Mouse (Mus musculus) cerebellum, adult 9-10 months (tissue): ENCODE results near the gene Hoxa10.
A peak's percentile ranks its signal among the peaks of the same experiment; 100 is the strongest.

Source experiments
- DNase-seq: peaks from one replicate; pipeline ENCODE4 v3.0.0; 2022

Gene Hoxa10

GRCm38 (mm10) chr6:52229558-52230416 lies 10.9 kb downstream of the Hoxa10 start:
- no peak for DNase-seq

- no peak for DNase-seq
Measured at GRCm38 (mm10) chr6:52228475-52229465, 11.9 kb downstream of the Hoxa10 start.

- DNase-seq: no peak
Measured at GRCm38 (mm10) chr6:52227470-52228222, 13.0 kb downstream of the Hoxa10 start.

- no peak for DNase-seq
Measured at GRCm38 (mm10) chr6:52226569-52227257, 13.9 kb downstream of the Hoxa10 start.

GRCm38 (mm10) chr6:52225612-52226568 lies 14.8 kb downstream of the Hoxa10 start:
- no peak for DNase-seq

GRCm38 (mm10) chr6:52224895-52225611 lies 15.6 kb downstream of the Hoxa10 start:
- no peak for DNase-seq

GRCm38 (mm10) chr6:52223939-52224760 lies 16.5 kb downstream of the Hoxa10 start:
- no peak for DNase-seq

GRCm38 (mm10) chr6:52222729-52223128 lies 17.9 kb downstream of the Hoxa10 start:
- DNase-seq: no peak

- DNase-seq: no peak
Measured at GRCm38 (mm10) chr6:52221993-52222685, 18.5 kb downstream of the Hoxa10 start.

GRCm38 (mm10) chr6:52221337-52221992 lies 19.2 kb downstream of the Hoxa10 start, which contains the start of gene Hoxa7:
TSS of gene Hoxa7 (minus strand) at chr6:52221854.
- DNase-seq: peak; percentile 72

GRCm38 (mm10) chr6:52220865-52221310 lies 19.8 kb downstream of the Hoxa10 start:
- no peak for DNase-seq

GRCm38 (mm10) chr6:52220003-52220864 lies 20.4 kb downstream of the Hoxa10 start:
- DNase-seq: no peak

GRCm38 (mm10) chr6:52219234-52219942 lies 21.3 kb downstream of the Hoxa10 start:
- no peak for DNase-seq

- DNase-seq: no peak
Measured at GRCm38 (mm10) chr6:52218643-52219215, 21.9 kb downstream of the Hoxa10 start.

- no peak for DNase-seq
Measured at GRCm38 (mm10) chr6:52217895-52218642, 22.6 kb downstream of the Hoxa10 start.
